Mouse (Mus musculus) left cerebral cortex, adult 18-20 months (tissue): ENCODE results near the gene Fat4. TPM values are rescaled to one million over a fixed set of nuclear protein-coding genes. Genes with fewer than 3 reads are reported as not detected.
A peak's percentile ranks its signal among the peaks of the same experiment; 100 is the strongest.

Experiments
- DNase-seq, 2 experiments: peaks; one replicate each; pipeline ENCODE4 v3.0.0; 2021 to 2022; ENCODE audit warnings: low spot score in 2 of 2, mixed read lengths in 1 of 2
- total RNA-seq, 2 experiments: library from RNA; stranded (reverse); gene quantifications; 2 replicates each; pipeline ENCODE4 v1.2.3; 2021

The Fat4 gene
- total RNA-seq, 2 experiments from 2014 or later: 9.8 to 10.2 TPM

- DNase-seq: no peak
Observed at GRCm38 (mm10) chr3:38957186-38957585, 70.4 kb downstream of the Fat4 start.

GRCm38 (mm10) chr3:38962328-38962727 lies 75.6 kb downstream of the Fat4 start:
- no peak for DNase-seq

GRCm38 (mm10) chr3:38967480-38967879 lies 80.7 kb downstream of the Fat4 start:
- DNase-seq: no peak

- DNase-seq: no peak
Observed at GRCm38 (mm10) chr3:38986379-38986778, 99.6 kb downstream of the Fat4 start.

- no peak for DNase-seq
Observed at GRCm38 (mm10) chr3:38989181-38989580, 102.4 kb downstream of the Fat4 start.

- DNase-seq: no peak
Observed at GRCm38 (mm10) chr3:39000011-39000410, 113.3 kb downstream of the Fat4 start.

- DNase-seq: peak; percentile 18 to 47
Observed at GRCm38 (mm10) chr3:39010544-39010943, 123.8 kb downstream of the Fat4 start.

GRCm38 (mm10) chr3:39017633-39018032 lies 130.9 kb downstream of the Fat4 start:
- peak in 1 of 2 experiments; percentile 19 for DNase-seq

GRCm38 (mm10) chr3:39036113-39036512 lies 149.4 kb downstream of the Fat4 start:
- no peak for DNase-seq

- DNase-seq: no peak
Observed at GRCm38 (mm10) chr3:39046425-39046824, 159.7 kb downstream of the Fat4 start.

GRCm38 (mm10) chr3:39047621-39048303 lies 161.0 kb downstream of the Fat4 start:
- DNase-seq: no peak

GRCm38 (mm10) chr3:39048304-39048667 lies 161.5 kb downstream of the Fat4 start:
- DNase-seq: no peak

GRCm38 (mm10) chr3:39050130-39050529 lies 163.4 kb downstream of the Fat4 start:
- no peak for DNase-seq

- no peak for DNase-seq
Observed at GRCm38 (mm10) chr3:39053072-39053471, 166.3 kb downstream of the Fat4 start.
